ENCODE assay signal across 14 mouse cellular contexts in the genomic region with DNA sequence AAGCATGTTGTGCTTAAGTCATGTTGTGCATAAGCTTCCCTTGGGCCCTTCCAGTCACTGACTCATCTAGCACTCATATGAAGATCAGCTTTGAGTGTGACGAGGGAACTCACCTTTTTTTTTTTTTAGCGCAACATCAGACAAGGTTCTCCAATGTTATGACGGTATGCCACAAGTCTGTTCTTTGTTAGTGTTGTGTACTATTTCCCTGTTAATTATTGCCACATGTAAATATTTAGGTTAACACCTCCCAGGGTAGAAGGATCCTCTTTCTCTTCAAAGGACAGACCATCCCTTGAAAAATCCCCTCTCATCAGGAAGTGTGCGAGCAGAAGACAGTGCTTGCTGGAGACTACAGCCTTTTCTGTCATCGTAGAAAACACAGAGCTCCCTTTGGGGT.
DNase-seq lines count a peak whose midpoint lies in the region; ATAC-seq lines count a peak whose summit lies in the region.
"Had no signal": no experiment of that assay in that cellular context is flagged by ENCODE, and none has a peak within 500 bp of the region (broad histone marks: within the 10 kb centered on the region; RNA-seq: fewer than 3 reads in every experiment).

No protein-coding gene starts in this region.

- no peak for ATAC-seq in embryonic facial prominence, embryonic 13.5 days (ENCODE audit: insufficient number of reproducible peaks, insufficient read depth, low FRiP score, low TSS enrichment, low read depth)
- ATAC-seq in megakaryocyte progenitor cell, adult 5-6 weeks (replicated peaks; ENCODE audit: poor library complexity), result peak; percentile 35
- ATAC-seq: intestine, postnatal 0 days had no signal

- H3K9ac ChIP-seq in embryonic facial prominence, embryonic 13.5 days, result no peak overlapping the region
- H3K9ac ChIP-seq: heart, embryonic 15.5 days; liver, embryonic 13.5 days had no signal

- H3K27me3 ChIP-seq in embryonic facial prominence, embryonic 13.5 days, result peaks cover 15% of the 10 kb centered on the region; the same call in 1 of the 2 replicates
- H3K27me3 ChIP-seq: heart, embryonic 15.5 days; liver, embryonic 13.5 days had no signal

- peak overlapping the region; percentile 40; the same call in 1 of the 2 replicates for H3K4me2 ChIP-seq in embryonic facial prominence, embryonic 13.5 days
- H3K4me2 ChIP-seq: liver, embryonic 13.5 days had no signal

- peak; percentile 36 for DNase-seq in 416B (ENCODE audit: low read depth)
- DNase-seq in CD8-positive naive resting alpha-beta T cell, adult 2 months (ENCODE audit: low read depth in 2 of 2, low spot score in 2 of 2), result peak; percentile 15 to 17
- no peak for DNase-seq in kidney, adult 11 months
- no peak for DNase-seq in cerebellum, adult 18-20 months
- DNase-seq in cerebellum, postnatal 4 days (ENCODE audit: low spot score in 2 of 2), result no peak
- DNase-seq: kidney, postnatal 25 days; left cerebral cortex, postnatal 4 days; liver, embryonic 13.5 days had no signal

- H3K27ac ChIP-seq in embryonic facial prominence, embryonic 13.5 days, result 0 out of 2 replicates have a peak overlapping the region, but pooled peaks have one; percentile 62
- H3K27ac ChIP-seq: liver, embryonic 13.5 days; stomach, postnatal 0 days had no signal

- H3K36me3 ChIP-seq in embryonic facial prominence, embryonic 13.5 days, result no peaks in the 10 kb centered on the region
- H3K36me3 ChIP-seq: heart, embryonic 15.5 days; liver, embryonic 13.5 days had no signal

- 0 out of 2 replicates have a peak, but pooled peaks cover under 1% of the 10 kb centered on the region for H3K9me3 ChIP-seq in embryonic facial prominence, embryonic 13.5 days
- H3K9me3 ChIP-seq: heart, embryonic 15.5 days; liver, embryonic 13.5 days had no signal

- WGBS in embryonic facial prominence, embryonic 13.5 days, result 32% methylated on average over 5 of the region's 5 CpGs

- H3K4me3 ChIP-seq in embryonic facial prominence, embryonic 13.5 days, result no peak overlapping the region
- H3K4me3 ChIP-seq: erythroblast, embryonic 14.5 days; heart, embryonic 15.5 days; liver, embryonic 13.5 days had no signal

- peaks cover 23% of the 10 kb centered on the region for H3K4me1 ChIP-seq in embryonic facial prominence, embryonic 13.5 days
- H3K4me1 ChIP-seq: liver, embryonic 13.5 days had no signal

Comparison
In these comparisons a context has a peak if more than half of its experiments do, and no peak if none do; other contexts are left out.
1. DNase-seq: peak in 416B (single experiment) and CD8-positive naive resting alpha-beta T cell, adult 2 months (2 of 2); none in kidney, adult 11 months (single experiment), cerebellum, adult 18-20 months (0 of 2) and cerebellum, postnatal 4 days (0 of 2).